Mouse (Mus musculus): ENCODE results near the gene C2cd3. TPM values are rescaled to one million over a fixed set of nuclear protein-coding genes. Genes with fewer than 3 reads are reported as not detected.
"Not testable (repeated sequence)": the region's sequence is repeated elsewhere in the genome, so short reads cannot be mapped to it uniquely, and the experiment has no call there.

C2cd3 gene
- polyA plus RNA-seq, 1 experiment from 2014 or later, result 14.3 TPM

DNA sequence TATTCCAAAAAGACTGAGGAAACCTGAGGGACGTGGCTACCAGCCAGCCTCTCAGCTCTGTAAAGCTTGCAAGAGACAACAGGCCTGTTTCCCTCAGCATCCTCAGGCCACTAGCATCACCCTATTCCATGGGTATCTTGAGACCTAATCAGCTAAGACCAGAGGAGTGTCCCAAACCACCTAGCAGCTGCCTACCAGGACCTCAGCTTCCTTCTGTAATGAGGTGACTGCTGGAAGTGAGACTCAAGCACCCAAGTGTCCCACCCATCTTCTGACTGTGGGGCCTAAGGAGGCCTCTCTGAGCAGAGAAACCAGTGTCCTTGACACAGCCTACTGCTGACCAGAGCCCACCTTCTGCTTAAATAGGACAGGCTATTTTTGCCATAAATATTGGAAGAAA is 97.5 kb downstream of the C2cd3 start:
- no peak overlapping the region for H3K27ac ChIP-seq
- no peak overlapping the region for H3K4me3 ChIP-seq (ENCODE audit: inconsistent target)
- no peaks in the 10 kb centered on the region for H3K79me2 ChIP-seq (ENCODE audit: inconsistent target)
- peaks cover 13% of the 10 kb centered on the region; the same call in 1 of the 2 replicates for H3K36me3 ChIP-seq (ENCODE audit: inconsistent target)
- 100% methylated on average over 1 of the region's 1 CpGs for WGBS (ENCODE audit: missing documents)

DNA sequence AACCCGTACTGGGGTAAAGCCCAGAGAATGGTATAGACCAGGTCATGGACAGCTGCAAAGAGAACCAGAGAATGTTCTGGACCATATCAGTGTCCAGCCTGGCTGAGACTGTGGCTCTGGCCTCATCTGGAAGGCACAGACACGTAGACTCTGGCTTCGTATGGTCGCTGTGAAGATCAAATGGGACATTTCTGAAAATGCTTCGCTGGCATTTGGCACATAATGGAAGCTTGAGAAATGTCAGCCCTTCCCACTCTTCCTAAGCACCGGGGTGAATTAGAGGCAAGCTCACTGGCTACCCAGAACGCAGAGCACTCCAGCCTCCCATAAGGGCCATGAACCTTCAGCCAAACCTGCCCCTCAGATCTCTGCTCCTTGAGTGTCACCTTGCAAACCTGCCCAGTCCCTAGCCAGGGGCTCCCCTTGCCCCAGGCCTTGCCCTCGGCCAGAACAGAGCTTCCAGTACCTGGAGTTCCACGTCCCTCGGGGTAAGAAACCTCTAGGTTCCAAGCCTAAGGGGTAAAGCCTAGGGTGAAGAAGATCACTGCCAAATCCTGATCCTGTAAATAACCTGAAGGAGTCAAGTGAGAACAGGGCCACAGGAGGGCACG is 98.9 kb downstream of the C2cd3 start:
- WGBS (ENCODE audit: missing documents), result 96% methylated on average over 11 of the region's 11 CpGs
- Histone ChIP-seq H3K79me2 (ENCODE audit: inconsistent target) (no peaks in the 10 kb centered on the region), H3K27ac (no peak overlapping the region), H3K4me3 (ENCODE audit: inconsistent target) (no peak overlapping the region), H3K36me3 (ENCODE audit: inconsistent target) (peaks cover 13% of the 10 kb centered on the region; the same call in 1 of the 2 replicates)

DNA sequence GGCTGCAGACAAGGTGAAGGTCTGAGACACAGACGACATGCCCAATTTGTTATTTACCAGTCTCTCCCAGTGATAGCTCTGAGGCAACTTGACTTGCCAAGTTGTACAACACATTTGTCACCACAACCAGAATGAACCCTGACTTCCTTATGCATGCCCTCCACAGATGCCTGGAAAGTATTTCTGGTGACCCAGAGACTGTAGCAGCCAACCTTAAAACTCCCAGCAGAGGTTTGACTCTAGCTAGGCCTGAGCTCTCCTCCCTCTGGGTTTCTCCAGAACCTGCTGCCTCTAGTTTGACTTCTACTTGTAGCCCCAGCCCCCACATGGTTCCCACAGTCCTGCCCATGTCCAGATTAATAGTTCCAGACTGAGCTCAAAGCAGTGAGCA is 99.4 kb downstream of the C2cd3 start:
- 100% methylated on average over 1 of the region's 1 CpGs for WGBS (ENCODE audit: missing documents)

DNA sequence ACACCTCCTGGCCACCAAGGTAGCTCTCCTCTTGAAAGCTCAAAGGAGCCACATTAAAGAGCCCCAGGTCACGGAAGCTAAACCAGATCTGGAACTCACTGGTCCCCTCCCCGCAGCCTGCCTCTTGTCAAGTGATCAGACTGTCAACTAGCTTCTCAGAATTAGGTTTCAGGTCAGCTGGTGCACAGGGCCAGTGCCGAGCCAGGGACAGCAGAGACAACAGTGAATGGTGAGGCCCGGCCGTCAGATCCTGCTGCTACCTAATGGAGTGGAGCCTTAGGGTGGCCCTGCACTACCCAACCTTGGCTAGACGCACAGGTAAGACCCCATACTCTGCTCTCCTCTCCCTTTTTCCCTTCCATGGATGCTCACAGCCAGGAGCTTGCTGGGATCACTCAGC is 100.7 kb downstream of the C2cd3 start, which contains the start of gene Ucp3:
TSS of gene Ucp3 (plus strand) at position 214 of the 400 bp plus-strand sequence.
- Histone ChIP-seq H3K27ac (no peak within 1 kb of the TSS), H3K36me3 (ENCODE audit: inconsistent target) (peaks cover 13% of the 10 kb centered on the region; the same call in 1 of the 2 replicates), H3K79me2 (ENCODE audit: inconsistent target) (no peaks in the 10 kb centered on the region), H3K4me3 (ENCODE audit: inconsistent target) (no peak within 1 kb of the TSS)
- 92% methylated on average over 4 of the region's 6 CpGs for WGBS (ENCODE audit: missing documents)

More for the DNA sequence above, 99.4 kb downstream of the C2cd3 start:
- peaks cover 13% of the 10 kb centered on the region; the same call in 1 of the 2 replicates for H3K36me3 ChIP-seq (ENCODE audit: inconsistent target)
- H3K79me2 ChIP-seq (ENCODE audit: inconsistent target), result no peaks in the 10 kb centered on the region
- H3K27ac ChIP-seq, result no peak overlapping the region
- no peak overlapping the region for H3K4me3 ChIP-seq (ENCODE audit: inconsistent target)

DNA sequence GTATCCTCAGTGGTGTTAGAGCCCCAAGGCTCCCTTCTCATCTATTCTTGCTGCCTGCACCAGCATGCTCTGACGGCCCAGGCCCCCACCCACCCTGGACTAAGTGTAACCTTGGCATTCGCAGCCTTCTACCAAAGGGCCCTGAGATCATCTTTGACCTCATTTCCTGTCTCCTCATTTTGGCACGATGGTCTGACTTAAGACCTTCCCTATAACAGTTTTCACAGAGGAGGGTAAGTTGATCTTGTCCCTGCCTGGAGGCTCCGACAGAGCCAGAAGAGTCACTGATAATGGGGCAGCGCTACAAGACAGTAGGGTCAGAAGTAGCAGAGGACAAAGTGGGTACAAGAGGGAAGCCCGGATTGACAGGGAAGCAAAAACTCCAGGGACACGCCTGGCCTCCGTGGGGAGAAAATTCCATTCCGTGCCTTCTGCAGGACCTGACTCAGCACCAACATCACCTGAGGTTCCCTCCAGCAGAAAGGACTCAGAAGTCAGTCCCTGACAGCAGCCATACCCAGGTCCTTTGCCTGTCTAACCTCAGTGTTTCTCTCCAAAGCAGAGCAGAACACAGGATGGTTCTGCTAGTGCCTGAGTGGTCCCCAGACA is 101.9 kb downstream of the C2cd3 start:
- Histone ChIP-seq H3K4me3 (ENCODE audit: inconsistent target) (no peak overlapping the region), H3K36me3 (ENCODE audit: inconsistent target) (peaks cover 13% of the 10 kb centered on the region; the same call in 1 of the 2 replicates), H3K27ac (no peak overlapping the region), H3K79me2 (ENCODE audit: inconsistent target) (no peaks in the 10 kb centered on the region)
- WGBS (ENCODE audit: missing documents), result 85% methylated on average over 6 of the region's 9 CpGs

DNA sequence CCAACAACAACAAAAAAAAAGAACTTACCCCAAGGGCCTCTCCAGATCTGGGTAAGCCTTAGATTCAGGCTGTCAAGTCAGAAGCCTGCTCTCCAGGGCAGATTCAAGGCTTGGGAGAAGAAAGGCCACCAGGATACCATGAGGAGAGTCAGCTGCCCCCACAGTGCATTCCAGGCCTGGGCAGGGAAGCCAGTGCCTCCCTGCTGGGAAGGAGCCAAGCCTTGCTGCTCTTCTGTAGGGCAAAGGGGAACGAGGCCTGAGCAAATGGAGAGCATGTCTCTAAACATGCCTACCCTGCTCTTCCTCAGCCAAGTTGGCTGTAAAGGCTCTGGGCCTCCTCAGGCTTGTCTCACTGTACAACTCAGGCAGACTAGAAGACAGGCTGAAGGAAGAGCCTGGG is 102.6 kb downstream of the C2cd3 start:
- WGBS (ENCODE audit: missing documents), result 57% methylated on average over 1 of the region's 1 CpGs
- Histone ChIP-seq H3K79me2 (ENCODE audit: inconsistent target) (no peaks in the 10 kb centered on the region), H3K27ac (no peak overlapping the region), H3K36me3 (ENCODE audit: inconsistent target) (peaks cover 8% of the 10 kb centered on the region; the same call in 1 of the 2 replicates), H3K4me3 (ENCODE audit: inconsistent target) (no peak overlapping the region)

DNA sequence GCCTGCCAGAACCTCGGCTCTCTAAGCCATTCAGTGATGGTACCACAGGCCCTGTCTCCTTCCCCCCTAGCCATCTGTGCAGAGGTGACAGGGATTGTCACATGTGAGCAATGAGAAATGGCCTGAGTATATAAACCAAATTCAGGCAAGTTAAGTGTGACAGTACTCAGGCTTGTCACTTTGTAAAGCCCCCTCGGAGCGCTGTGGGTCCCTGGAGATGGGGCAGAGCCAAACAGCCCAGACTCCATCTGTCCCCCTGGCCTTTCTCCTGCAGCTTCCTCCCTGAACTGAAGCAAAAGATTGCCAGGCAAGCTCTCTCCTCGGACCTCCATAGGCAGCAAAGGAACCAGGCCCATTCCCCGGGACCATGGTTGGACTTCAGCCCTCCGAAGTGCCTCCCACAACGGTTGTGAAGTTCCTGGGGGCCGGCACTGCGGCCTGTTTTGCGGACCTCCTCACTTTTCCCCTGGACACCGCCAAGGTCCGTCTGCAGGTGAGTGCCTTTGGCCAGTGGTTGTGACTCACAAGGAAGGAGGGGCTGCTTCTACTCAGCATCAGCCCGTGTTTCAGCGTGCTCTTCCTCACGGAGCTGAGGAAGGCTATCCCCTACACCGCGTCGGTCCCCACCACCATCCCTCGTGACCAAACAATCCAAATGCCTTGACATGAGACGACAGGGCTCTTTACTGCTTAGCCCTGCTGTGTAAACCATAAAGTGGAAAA is 107.2 kb downstream of the C2cd3 start:
- no peak overlapping the region for H3K4me3 ChIP-seq (ENCODE audit: inconsistent target)
- 95% methylated on average over 20 of the region's 20 CpGs for WGBS (ENCODE audit: missing documents)
- H3K79me2 ChIP-seq (ENCODE audit: inconsistent target), result no peaks in the 10 kb centered on the region
- H3K36me3 ChIP-seq (ENCODE audit: inconsistent target), result no peaks in the 10 kb centered on the region
- no peak overlapping the region for H3K27ac ChIP-seq

DNA sequence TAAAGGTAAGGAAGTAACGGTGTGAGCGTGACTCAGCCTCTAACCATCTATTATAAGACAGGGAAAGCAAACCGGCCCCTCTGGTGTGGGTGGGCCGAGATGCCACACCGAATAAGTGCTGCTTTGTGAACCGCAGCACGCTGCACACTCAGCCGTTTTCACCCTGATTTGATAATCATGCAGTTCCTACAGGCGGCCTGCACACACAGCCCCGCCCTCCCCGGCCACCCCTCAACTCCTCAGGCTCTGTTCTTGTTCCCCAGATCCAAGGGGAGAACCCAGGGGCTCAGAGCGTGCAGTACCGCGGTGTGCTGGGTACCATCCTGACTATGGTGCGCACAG is 107.8 kb downstream of the C2cd3 start:
- Histone ChIP-seq H3K79me2 (ENCODE audit: inconsistent target) (no peaks in the 10 kb centered on the region), H3K27ac (no peak overlapping the region), H3K4me3 (ENCODE audit: inconsistent target) (no peak overlapping the region), H3K36me3 (ENCODE audit: inconsistent target) (no peaks in the 10 kb centered on the region)
- WGBS (ENCODE audit: missing documents), result 77% methylated on average over 15 of the region's 15 CpGs

DNA sequence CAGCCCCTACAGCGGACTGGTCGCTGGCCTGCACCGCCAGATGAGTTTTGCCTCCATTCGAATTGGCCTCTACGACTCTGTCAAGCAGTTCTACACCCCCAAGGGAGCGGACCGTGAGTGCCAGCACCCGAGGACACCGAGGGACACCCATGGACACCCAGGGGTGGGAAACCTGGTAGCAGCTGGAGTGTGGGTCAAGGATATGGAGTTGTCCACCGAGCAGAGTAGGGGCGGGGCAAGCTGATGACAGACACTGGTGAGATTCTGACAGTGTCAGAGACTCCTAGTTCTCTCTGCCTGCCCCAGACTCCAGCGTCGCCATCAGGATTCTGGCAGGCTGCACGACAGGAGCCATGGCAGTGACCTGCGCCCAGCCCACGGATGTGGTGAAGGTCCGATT is 108.1 kb downstream of the C2cd3 start:
- WGBS (ENCODE audit: missing documents), result 92% methylated on average over 15 of the region's 17 CpGs
- Histone ChIP-seq H3K27ac (no peak overlapping the region), H3K4me3 (ENCODE audit: inconsistent target) (no peak overlapping the region), H3K79me2 (ENCODE audit: inconsistent target) (no peaks in the 10 kb centered on the region), H3K36me3 (ENCODE audit: inconsistent target) (no peaks in the 10 kb centered on the region)

DNA sequence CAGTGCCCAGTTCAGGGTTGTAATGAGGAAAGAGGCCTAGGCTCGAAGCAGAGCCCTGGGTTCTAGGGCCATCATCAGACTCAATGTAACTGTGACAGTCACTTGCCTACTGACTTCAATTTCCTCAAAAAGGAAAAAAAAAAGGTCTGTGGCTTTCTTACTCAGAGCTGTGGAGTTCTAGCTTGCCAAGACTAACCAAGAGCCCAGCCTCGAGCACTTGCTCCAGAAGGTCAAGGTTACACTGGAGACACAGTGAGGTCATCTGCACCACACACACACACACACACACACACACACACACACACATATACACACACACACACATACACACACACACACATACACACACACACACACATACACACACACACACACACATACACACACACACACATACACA is 110.0 kb downstream of the C2cd3 start:
- not testable (repeated sequence) for H3K4me3 ChIP-seq (ENCODE audit: inconsistent target); H3K79me2 ChIP-seq (ENCODE audit: inconsistent target); H3K36me3 ChIP-seq (ENCODE audit: inconsistent target); H3K27ac ChIP-seq
- WGBS (ENCODE audit: missing documents), result 50% methylated on average over 1 of the region's 2 CpGs

DNA sequence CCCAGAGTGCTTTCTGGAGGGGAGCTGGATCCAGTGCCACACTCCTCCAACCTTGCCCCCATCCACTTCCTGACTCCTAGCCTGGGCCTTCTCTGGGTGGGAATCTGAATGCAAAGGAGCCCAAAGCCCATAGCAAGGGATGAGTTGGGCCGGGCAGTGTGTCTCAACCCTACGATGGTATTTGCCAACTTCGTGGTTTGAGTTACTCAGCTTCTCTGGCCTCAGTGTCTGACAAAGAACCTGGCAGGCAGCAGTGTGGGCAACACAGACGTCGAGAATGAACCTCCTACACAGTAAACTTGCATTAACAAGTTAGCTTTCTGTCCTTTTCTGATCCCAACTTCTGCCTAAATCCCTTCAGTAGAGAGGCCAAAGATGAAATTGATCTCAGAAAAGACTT is 112.5 kb downstream of the C2cd3 start:
- no peak overlapping the region for H3K4me3 ChIP-seq (ENCODE audit: inconsistent target)
- no peaks in the 10 kb centered on the region for H3K36me3 ChIP-seq (ENCODE audit: inconsistent target)
- 13% methylated on average over 5 of the region's 5 CpGs for WGBS (ENCODE audit: missing documents)
- H3K79me2 ChIP-seq (ENCODE audit: inconsistent target), result no peaks in the 10 kb centered on the region
- no peak overlapping the region for H3K27ac ChIP-seq

DNA sequence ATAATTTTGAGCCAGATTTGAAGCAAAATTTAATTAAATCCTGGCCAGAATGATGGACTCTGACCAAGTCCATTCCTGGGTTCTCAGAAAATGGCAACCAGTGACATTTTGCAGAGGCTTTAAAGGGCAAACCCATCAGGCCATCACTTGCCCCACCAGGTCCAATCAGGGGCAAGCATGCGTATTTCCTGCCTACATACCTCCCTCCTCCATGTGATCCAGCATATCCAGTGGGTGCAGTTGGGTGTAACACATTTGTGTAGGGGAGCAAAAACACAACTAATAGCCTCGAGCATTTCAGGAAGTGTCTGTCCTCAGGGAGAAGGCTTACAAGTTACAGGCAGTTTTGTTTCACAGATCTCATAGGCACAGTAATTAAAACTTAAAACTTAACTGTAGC is 115.3 kb downstream of the C2cd3 start:
- no peak overlapping the region for H3K27ac ChIP-seq
- 47% methylated on average over 2 of the region's 2 CpGs for WGBS (ENCODE audit: missing documents)
- no peaks in the 10 kb centered on the region for H3K36me3 ChIP-seq (ENCODE audit: inconsistent target)
- H3K79me2 ChIP-seq (ENCODE audit: inconsistent target), result no peaks in the 10 kb centered on the region
- H3K4me3 ChIP-seq (ENCODE audit: inconsistent target), result no peak overlapping the region

DNA sequence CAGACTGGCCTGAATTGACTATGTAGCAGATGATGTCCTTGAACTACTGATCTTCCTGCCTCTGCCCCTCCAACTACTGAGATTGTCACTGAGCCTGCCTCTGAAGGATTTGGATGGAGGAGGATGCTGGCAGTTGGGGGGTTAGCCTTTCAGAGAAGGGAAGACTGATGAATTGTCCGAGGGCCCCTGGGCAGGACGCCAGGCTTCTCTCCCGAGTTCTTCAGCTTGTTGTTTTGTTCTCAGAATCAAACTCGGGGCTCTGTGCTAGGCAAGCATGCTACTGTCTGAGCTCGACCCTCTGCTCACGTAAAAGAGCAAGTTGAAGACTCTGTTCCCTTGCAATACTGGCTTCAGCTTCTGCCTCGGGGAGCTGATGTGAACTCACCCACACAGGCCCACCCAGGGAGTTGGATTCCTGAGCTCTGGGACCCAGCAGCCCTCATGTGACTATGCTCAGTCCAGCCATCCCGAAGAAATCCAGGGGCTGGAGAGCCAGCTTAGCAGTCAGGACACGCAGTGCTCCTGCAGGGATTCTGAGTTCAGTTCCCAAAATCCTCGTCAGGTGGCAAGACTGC is 116.5 kb downstream of the C2cd3 start:
- H3K4me3 ChIP-seq (ENCODE audit: inconsistent target), result no peak overlapping the region
- no peaks in the 10 kb centered on the region for H3K36me3 ChIP-seq (ENCODE audit: inconsistent target)
- H3K79me2 ChIP-seq (ENCODE audit: inconsistent target), result peaks cover 4% of the 10 kb centered on the region
- no peak overlapping the region for H3K27ac ChIP-seq
- 86% methylated on average over 10 of the region's 10 CpGs for WGBS (ENCODE audit: missing documents)

DNA sequence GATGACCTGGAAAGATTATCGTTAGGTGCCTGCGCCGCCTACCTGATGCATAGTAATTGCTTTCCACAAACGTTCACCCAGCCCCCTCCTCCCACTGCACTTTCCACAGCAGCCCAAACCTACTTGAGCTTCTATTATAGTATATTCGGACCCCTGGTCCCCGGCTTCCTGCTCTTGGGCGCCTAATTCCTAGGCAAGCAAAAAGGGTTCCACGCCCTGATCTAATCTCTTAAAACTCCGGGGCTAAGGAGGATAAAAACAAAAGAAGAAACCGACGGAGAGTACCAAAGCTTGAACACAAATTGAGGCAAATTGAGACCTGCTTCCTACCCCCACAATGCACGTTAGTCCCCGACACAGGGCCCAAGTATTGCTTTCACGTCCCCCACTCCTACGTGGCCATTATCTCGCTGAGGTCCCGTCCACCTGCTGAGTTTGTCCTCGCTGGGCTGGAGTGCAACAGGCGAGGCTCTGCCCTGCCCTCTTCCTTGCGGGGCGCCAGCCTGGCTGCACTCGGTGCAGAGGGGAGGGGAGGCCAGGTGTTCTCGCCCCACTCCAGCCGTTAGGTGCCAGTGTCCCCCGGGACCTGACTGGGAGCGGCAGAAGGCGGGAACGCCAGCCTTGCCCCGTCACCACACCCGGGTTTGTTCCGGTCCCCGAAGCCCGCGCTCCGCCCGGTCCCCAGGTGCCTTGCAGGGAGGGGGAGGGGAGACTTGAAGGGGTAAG is 120.5 kb downstream of the C2cd3 start:
- 9% methylated on average over 32 of the region's 36 CpGs for WGBS (ENCODE audit: missing documents)
- peaks cover 12% of the 10 kb centered on the region for H3K36me3 ChIP-seq (ENCODE audit: inconsistent target)
- peaks cover 42% of the 10 kb centered on the region for H3K79me2 ChIP-seq (ENCODE audit: inconsistent target)
- H3K4me3 ChIP-seq (ENCODE audit: inconsistent target), result peak overlapping the region; percentile 95
- H3K27ac ChIP-seq, result peak overlapping the region; percentile 93; the same call in 1 of the 2 replicates

Measured in macrophage (primary cell).